Mouse (Mus musculus): Measurements from ENCODE around the gene Rnf208.

Gene Rnf208

GRCm38 (mm10) chr2:25224766-25225752, 17.0 kb upstream of the Rnf208 start:
- peak; percentile 99 to 100 for DNase-seq (ENCODE audit: low spot score in 2 of 2)

GRCm38 (mm10) chr2:25225811-25226379, 16.2 kb upstream of the Rnf208 start:
- no peak for DNase-seq (ENCODE audit: low spot score in 2 of 2)

- peak in 1 of 2 experiments; percentile 43 for DNase-seq (ENCODE audit: low spot score in 2 of 2)
Observed at GRCm38 (mm10) chr2:25226864-25227263, 15.2 kb upstream of the Rnf208 start.

GRCm38 (mm10) chr2:25227406-25227805, 14.6 kb upstream of the Rnf208 start:
- DNase-seq (ENCODE audit: low spot score in 2 of 2): no peak

- peak; percentile 77 to 79 for DNase-seq (ENCODE audit: low spot score in 2 of 2)
Observed at GRCm38 (mm10) chr2:25228431-25228889, 13.6 kb upstream of the Rnf208 start.

GRCm38 (mm10) chr2:25228995-25229530, 13.0 kb upstream of the Rnf208 start:
- DNase-seq (ENCODE audit: low spot score in 2 of 2): no peak

- no peak for DNase-seq (ENCODE audit: low spot score in 2 of 2)
Observed at GRCm38 (mm10) chr2:25229582-25229981, 12.5 kb upstream of the Rnf208 start.

GRCm38 (mm10) chr2:25230581-25230980, 11.5 kb upstream of the Rnf208 start:
- DNase-seq (ENCODE audit: low spot score in 2 of 2): no peak

- DNase-seq (ENCODE audit: low spot score in 2 of 2): no peak
Observed at GRCm38 (mm10) chr2:25231038-25231437, 11.0 kb upstream of the Rnf208 start.

GRCm38 (mm10) chr2:25233421-25233820, 8.6 kb upstream of the Rnf208 start:
- DNase-seq (ENCODE audit: low spot score in 2 of 2): no peak

- no peak for DNase-seq (ENCODE audit: low spot score in 2 of 2)
Observed at GRCm38 (mm10) chr2:25234050-25234449, 8.0 kb upstream of the Rnf208 start, which contains the start of gene Slc34a3. TSS of gene Slc34a3 (minus strand) at chr2:25234364.

- DNase-seq (ENCODE audit: low spot score in 2 of 2): no peak
Observed at GRCm38 (mm10) chr2:25234551-25235220, 7.4 kb upstream of the Rnf208 start.

- no peak for DNase-seq (ENCODE audit: low spot score in 2 of 2)
Observed at GRCm38 (mm10) chr2:25236614-25237013, 5.4 kb upstream of the Rnf208 start, which contains the start of gene Rnf224. TSS of gene Rnf224 (minus strand) at chr2:25236787.

- DNase-seq (ENCODE audit: low spot score in 2 of 2): no peak
Observed at GRCm38 (mm10) chr2:25237522-25237921, 4.5 kb upstream of the Rnf208 start.

GRCm38 (mm10) chr2:25238106-25238505, 3.9 kb upstream of the Rnf208 start:
- no peak for DNase-seq (ENCODE audit: low spot score in 2 of 2)

- no peak for DNase-seq (ENCODE audit: low spot score in 2 of 2)
Observed at GRCm38 (mm10) chr2:25239766-25240165, 2.3 kb upstream of the Rnf208 start.

- DNase-seq (ENCODE audit: low spot score in 2 of 2): no peak
Observed at GRCm38 (mm10) chr2:25240310-25240709, 1.7 kb upstream of the Rnf208 start.

- DNase-seq (ENCODE audit: low spot score in 2 of 2): peak; percentile 61 to 73
Observed at GRCm38 (mm10) chr2:25240723-25241437, 1.2 kb upstream of the Rnf208 start.

- no peak for DNase-seq (ENCODE audit: low spot score in 2 of 2)
Observed at GRCm38 (mm10) chr2:25241438-25241775, 648 bp upstream of the Rnf208 start.

GRCm38 (mm10) chr2:25243342-25243741, 1.3 kb downstream of the Rnf208 start:
- DNase-seq (ENCODE audit: low spot score in 2 of 2): no peak

GRCm38 (mm10) chr2:25244144-25244543, 2.1 kb downstream of the Rnf208 start:
- no peak for DNase-seq (ENCODE audit: low spot score in 2 of 2)
